Mouse (Mus musculus) hindbrain, postnatal 0 days (tissue): ENCODE measurements around the gene Fgd1. TPM values are rescaled to one million over a fixed set of nuclear protein-coding genes. Genes with fewer than 3 reads are reported as not detected.

Experiments
- ATAC-seq: fragments of 200-750 bp; cut with Nextera tagmentation; 2 replicates; pipeline ENCODE4 v1.8.0; 2017; ENCODE audit warnings: mild to moderate bottlenecking, moderate TSS enrichment, moderate library complexity
- DNase-seq: peaks from one replicate; pipeline ENCODE4 v3.0.0-alpha.2; 2015; ENCODE audit warnings: low spot score
- H3K27ac ChIP-seq: fragments of 300-500 bp; sonication (generic); 2 replicates; pipeline ENCODE4 v1.5.1; 2014; ENCODE audit warnings: mild to moderate bottlenecking
- H3K27me3 ChIP-seq: fragments of 300-500 bp; sonication (generic); 2 replicates; pipeline ENCODE4 v1.6.1; 2014; ENCODE audit warnings: low read length, mixed read lengths; ENCODE audit not compliant: insufficient read depth
- H3K36me3 ChIP-seq: fragments of 300-500 bp; sonication (generic); 2 replicates; pipeline ENCODE4 v1.6.1; 2014; ENCODE audit warnings: low read length, mixed read lengths; ENCODE audit not compliant: insufficient read depth
- H3K4me1 ChIP-seq: fragments of 300-500 bp; sonication (generic); 2 replicates; pipeline ENCODE4 v1.6.1; 2014; ENCODE audit warnings: antibody characterized with exemption, low read length, mixed read lengths; ENCODE audit not compliant: insufficient read depth
- H3K4me2 ChIP-seq: fragments of 300-500 bp; sonication (generic); 2 replicates; pipeline ENCODE4 v1.6.1; 2014; ENCODE audit warnings: low read depth, mild to moderate bottlenecking, low read length, moderate library complexity, mixed read lengths
- H3K4me3 ChIP-seq: fragments of 300-500 bp; sonication (generic); 2 replicates; pipeline ENCODE4 v1.5.1; 2014; ENCODE audit warnings: low read length
- H3K9ac ChIP-seq: fragments of 300-500 bp; sonication (generic); replicated peaks from 2 replicates; pipeline ENCODE4 v1.6.1; 2014; ENCODE audit warnings: mild to moderate bottlenecking, low read length, moderate library complexity, mixed read lengths
- H3K9me3 ChIP-seq: fragments of 300-500 bp; sonication (generic); 2 replicates; pipeline ENCODE4 v1.6.1; 2016; ENCODE audit warnings: low read length, mixed read lengths
- CTCF ChIP-seq: IDR thresholded peaks from 2 replicates; pipeline ENCODE4 v1.5.1; 2016; ENCODE audit warnings: antibody characterized with exemption, control low read depth, low read depth
- WGBS: fragments of 180-500 bp; shearing (Covaris S2); extraction: QIAGEN DNeasy Blood & Tissue Kit; methylation state at CpG from one replicate; pipeline ENCODE4 v1.1.7; 2014; 5-methylcytosine and 5-hydroxymethylcytosine counted together
- polyA plus RNA-seq: library from polyadenylated mRNA; unstranded; fragments of >200 nt; fragmentation: Nextera tagmentation; extraction: Ambion mirVana; gene quantifications from 2 replicates; pipeline ENCODE4 v1.2.1, GENCODE M21; 2015
- total RNA-seq: library from RNA; depleted of rRNA; stranded (reverse); fragments of >200 nt; gene quantifications from 2 replicates; pipeline ENCODE4 v1.2.3, GENCODE M21; 2014

Fgd1 gene
- total and polyA plus RNA-seq, 2 experiments from 2014 or later, result 12.7 to 46.3 TPM

DNA sequence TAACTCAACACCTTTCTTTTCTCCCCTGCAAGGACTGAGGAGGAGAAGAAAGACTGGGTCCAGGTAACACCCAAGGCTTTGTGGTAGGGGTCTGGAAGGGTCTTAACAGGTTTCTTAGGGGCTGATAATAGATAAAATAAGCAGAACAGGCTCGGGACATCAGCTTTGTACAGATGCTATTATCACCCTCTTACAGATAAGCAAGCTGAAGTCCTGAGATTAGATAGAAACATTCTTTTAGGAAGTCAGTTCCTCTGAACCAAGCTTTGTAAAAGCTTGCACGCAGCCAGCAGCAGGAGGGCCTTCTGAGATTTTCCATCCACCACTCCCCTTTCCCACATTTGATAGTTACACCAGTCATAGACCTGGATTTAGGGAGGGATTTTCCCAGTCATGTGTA lies 39.6 kb downstream of the Fgd1 start:
- Histone ChIP-seq H3K27me3 (no peaks in the 10 kb centered on the region), H3K36me3 (peaks cover 13% of the 10 kb centered on the region), H3K9me3 (no peaks in the 10 kb centered on the region), H3K4me1 (no peaks in the 10 kb centered on the region), H3K9ac (no peak overlapping the region), H3K27ac (no peak overlapping the region), H3K4me3 (no peak overlapping the region), H3K4me2 (no peak overlapping the region)
- WGBS, result 82% methylated on average over 2 of the region's 2 CpGs
- DNase-seq (no peak), ATAC-seq (no peak)
- TF ChIP-seq CTCF, result no peak

DNA sequence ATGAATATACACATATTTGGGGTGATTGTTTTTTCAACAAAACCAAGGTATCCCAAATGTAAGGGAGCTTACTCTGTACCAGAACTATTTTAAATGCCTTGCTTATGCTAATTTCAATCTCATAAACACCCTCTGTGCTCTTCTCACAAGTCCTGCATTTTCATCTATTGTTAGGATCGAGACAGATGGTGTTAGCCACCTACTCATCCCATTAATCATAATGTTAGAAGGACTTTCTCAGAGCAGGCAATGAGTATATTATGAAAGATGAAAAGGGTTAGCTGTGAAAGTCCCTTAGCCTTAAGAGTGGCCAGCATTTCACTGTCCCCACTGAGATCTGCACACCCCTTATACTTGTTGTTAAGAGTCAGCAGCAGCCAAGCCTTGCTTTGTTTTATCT lies 41.5 kb downstream of the Fgd1 start:
- Histone ChIP-seq H3K27me3 (no peaks in the 10 kb centered on the region), H3K27ac (no peak overlapping the region), H3K4me1 (no peaks in the 10 kb centered on the region), H3K9me3 (no peaks in the 10 kb centered on the region), H3K4me2 (no peak overlapping the region), H3K4me3 (no peak overlapping the region), H3K9ac (no peak overlapping the region), H3K36me3 (peaks cover 13% of the 10 kb centered on the region)
- DNase-seq (no peak), ATAC-seq (no peak)
- WGBS, result 59% methylated on average over 1 of the region's 1 CpGs
- TF ChIP-seq CTCF, result no peak

DNA sequence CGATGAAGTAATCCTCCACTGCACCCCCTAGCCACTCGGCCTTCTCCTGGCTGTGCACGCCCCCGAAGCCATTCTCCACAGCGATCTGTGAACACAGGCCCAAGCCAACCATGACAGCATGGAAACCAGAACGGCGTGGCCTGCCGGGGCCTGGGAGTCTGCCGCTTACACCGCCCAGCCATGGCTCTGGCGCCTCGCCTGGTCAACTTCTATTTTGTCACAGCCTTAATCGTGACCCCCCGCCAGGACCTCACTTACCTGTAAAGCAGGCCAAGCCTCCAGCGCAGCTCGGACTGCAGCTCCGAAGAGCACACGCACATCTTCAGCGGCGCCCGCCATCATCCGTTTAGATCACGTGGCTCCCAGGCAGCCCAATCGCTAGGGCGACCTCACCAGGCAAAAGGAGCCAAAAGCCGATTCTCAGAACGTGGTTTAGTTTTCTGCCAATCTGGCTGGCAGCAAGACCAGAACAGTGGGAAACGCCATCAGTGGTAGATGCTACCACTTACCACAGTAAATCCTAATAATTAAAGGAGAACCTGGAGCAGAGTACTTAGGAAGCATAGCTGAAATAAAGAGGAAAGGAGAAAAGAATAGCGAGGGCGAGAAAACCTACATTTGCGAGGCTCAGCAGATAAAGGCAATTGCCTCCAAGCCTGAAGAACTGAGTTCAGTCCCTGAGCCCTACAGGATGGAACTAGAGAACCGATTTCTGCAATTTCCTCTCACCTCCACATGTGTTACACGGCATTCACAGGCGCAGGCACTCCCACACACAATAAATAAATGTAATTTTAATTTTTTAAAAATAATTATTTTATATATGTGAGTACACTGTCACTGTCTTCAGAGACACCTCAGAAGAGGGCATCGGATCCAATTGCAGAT lies 50.5 kb downstream of the Fgd1 start, which contains the start of gene Tsr2:
Gene Tsr2, minus strand, starts transcription at position 373 of the 888 bp plus-strand sequence.
- Histone ChIP-seq H3K27me3 (no peaks in the 10 kb centered on the region), H3K4me2 (peak within 1 kb of the TSS; percentile 54), H3K27ac (peak within 1 kb of the TSS; percentile 60; the same call in 1 of the 2 replicates), H3K4me3 (peak within 1 kb of the TSS; percentile 61), H3K36me3 (no peaks in the 10 kb centered on the region), H3K9me3 (no peaks in the 10 kb centered on the region), H3K4me1 (no peaks in the 10 kb centered on the region), H3K9ac (peak within 1 kb of the TSS; percentile 59)
- peak; percentile 96 for ATAC-seq
- DNase-seq, result peak; percentile 89
- 36% methylated on average over 35 of the region's 35 CpGs for WGBS
- TF ChIP-seq CTCF, result peak; percentile 49

DNA sequence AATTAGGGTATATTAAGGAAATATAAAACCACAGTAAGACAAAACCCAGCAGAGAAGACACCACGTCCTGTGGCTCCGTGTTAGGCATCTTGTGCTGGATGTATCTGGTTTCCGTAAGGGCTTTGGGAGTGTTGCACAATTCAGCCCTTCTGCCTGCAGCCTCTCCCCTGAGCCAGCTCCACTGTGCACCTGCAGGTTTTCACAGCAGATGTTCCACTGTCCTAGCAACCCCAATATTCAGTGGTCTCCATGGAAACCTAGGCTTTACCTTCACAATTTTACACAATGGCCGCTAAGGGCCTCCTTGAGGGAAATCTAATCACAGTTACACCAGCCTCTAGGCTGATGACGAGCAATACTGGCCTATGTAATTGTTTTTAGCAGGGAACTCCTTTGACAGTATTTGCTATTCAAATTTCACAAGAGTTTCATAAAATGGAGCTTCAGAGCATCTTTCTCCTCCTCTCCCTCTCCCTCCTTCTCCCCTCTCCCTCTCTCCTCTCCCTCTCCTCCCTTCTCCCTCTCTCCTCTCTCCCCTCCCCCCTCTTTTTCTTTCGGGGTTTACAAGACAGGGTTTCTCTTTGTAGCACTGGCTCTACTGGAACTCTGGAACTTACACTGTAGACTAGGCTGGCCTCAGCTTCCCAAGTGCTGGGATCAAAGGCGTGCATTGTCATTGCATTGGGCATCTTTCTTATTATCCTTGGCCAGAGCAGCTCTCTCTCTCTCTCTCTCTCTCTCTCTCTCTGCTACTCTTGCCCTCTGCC lies 61.5 kb downstream of the Fgd1 start:
- no peak overlapping the region for H3K9ac ChIP-seq
- no peak overlapping the region for H3K4me2 ChIP-seq
- TF ChIP-seq CTCF, result no peak
- no peaks in the 10 kb centered on the region for H3K9me3 ChIP-seq
- no peaks in the 10 kb centered on the region for H3K4me1 ChIP-seq
- ATAC-seq (peak; percentile 91), DNase-seq (peak; percentile 30)
- WGBS, result 52% methylated on average over 7 of the region's 7 CpGs
- peak overlapping the region; percentile 48; the same call in 1 of the 2 replicates for H3K27ac ChIP-seq
- no peak overlapping the region for H3K4me3 ChIP-seq
- H3K36me3 ChIP-seq, result no peaks in the 10 kb centered on the region
- H3K27me3 ChIP-seq, result no peaks in the 10 kb centered on the region

DNA sequence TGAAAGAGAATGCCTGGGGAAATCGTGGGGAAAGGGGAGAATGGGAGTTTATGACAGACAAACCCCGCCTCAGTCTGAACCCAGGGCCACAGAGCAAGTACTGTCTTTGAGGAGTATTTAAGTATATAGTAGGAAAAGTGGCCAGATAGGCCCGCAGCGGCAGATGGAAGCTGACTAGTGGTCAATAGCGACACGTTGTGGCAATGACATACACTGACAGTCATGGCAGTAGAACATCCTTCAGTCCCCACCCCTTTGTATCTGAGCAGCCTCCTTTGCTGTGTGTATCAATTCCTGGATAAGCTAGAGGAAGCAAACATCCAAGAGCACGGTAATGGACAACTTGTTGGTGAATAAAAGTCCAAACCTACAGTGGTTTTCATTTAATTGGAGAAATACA lies 70.8 kb downstream of the Fgd1 start:
- 16% methylated on average over 7 of the region's 7 CpGs for WGBS
- no peaks in the 10 kb centered on the region for H3K27me3 ChIP-seq
- no peak overlapping the region for H3K9ac ChIP-seq
- no peaks in the 10 kb centered on the region for H3K36me3 ChIP-seq
- peak; percentile 70 for TF ChIP-seq CTCF
- peak; percentile 69 for DNase-seq
- H3K4me2 ChIP-seq, result no peak overlapping the region
- no peak overlapping the region for H3K4me3 ChIP-seq
- no peak overlapping the region for H3K27ac ChIP-seq
- peak; percentile 56; the same call in 1 of the 2 replicates for ATAC-seq
- no peaks in the 10 kb centered on the region for H3K9me3 ChIP-seq
- H3K4me1 ChIP-seq, result no peaks in the 10 kb centered on the region

GRCm38 (mm10) chrX:151117432-151117831 lies 71.5 kb downstream of the Fgd1 start:
- no peaks in the 10 kb centered on the region for H3K4me1 ChIP-seq
- no peaks in the 10 kb centered on the region for H3K27me3 ChIP-seq
- 18% methylated on average over 2 of the region's 2 CpGs for WGBS
- H3K4me3 ChIP-seq, result no peak overlapping the region
- H3K27ac ChIP-seq, result no peak overlapping the region
- H3K36me3 ChIP-seq, result no peaks in the 10 kb centered on the region
- no peaks in the 10 kb centered on the region for H3K9me3 ChIP-seq
- TF ChIP-seq CTCF, result peak; percentile 57
- no peak overlapping the region for H3K4me2 ChIP-seq
- H3K9ac ChIP-seq, result no peak overlapping the region
- ATAC-seq (no peak), DNase-seq (peak; percentile 39)
